Mouse (Mus musculus): ENCODE data around the gene Zic2.

The Zic2 gene

GRCm38 (mm10) chr14:122476822-122477215 is 1.6 kb downstream of the Zic2 start:
- no peak for DNase-seq (ENCODE audit: low spot score in 2 of 2)

- no peak for DNase-seq (ENCODE audit: low spot score in 2 of 2)
Measured at GRCm38 (mm10) chr14:122477261-122477671, 2.0 kb downstream of the Zic2 start.

GRCm38 (mm10) chr14:122477971-122478573 is 2.8 kb downstream of the Zic2 start:
- no peak for DNase-seq (ENCODE audit: low spot score in 2 of 2)

GRCm38 (mm10) chr14:122478574-122479011 is 3.4 kb downstream of the Zic2 start:
- no peak for DNase-seq (ENCODE audit: low spot score in 2 of 2)

GRCm38 (mm10) chr14:122479461-122480109 is 4.3 kb downstream of the Zic2 start:
- DNase-seq (ENCODE audit: low spot score in 2 of 2): no peak

GRCm38 (mm10) chr14:122480355-122480754 is 5.1 kb downstream of the Zic2 start:
- no peak for DNase-seq (ENCODE audit: low spot score in 2 of 2)

GRCm38 (mm10) chr14:122481181-122481580 is 5.9 kb downstream of the Zic2 start:
- no peak for DNase-seq (ENCODE audit: low spot score in 2 of 2)

- no peak for DNase-seq (ENCODE audit: low spot score in 2 of 2)
Measured at GRCm38 (mm10) chr14:122482081-122483023, 7.1 kb downstream of the Zic2 start.

GRCm38 (mm10) chr14:122483024-122483385 is 7.8 kb downstream of the Zic2 start:
- DNase-seq (ENCODE audit: low spot score in 2 of 2): no peak

GRCm38 (mm10) chr14:122483556-122484421 is 8.6 kb downstream of the Zic2 start:
- DNase-seq (ENCODE audit: low spot score in 2 of 2): no peak

GRCm38 (mm10) chr14:122484458-122484843 is 9.2 kb downstream of the Zic2 start:
- no peak for DNase-seq (ENCODE audit: low spot score in 2 of 2)

- no peak for DNase-seq (ENCODE audit: low spot score in 2 of 2)
Measured at GRCm38 (mm10) chr14:122484844-122485551, 9.8 kb downstream of the Zic2 start.

- DNase-seq (ENCODE audit: low spot score in 2 of 2): no peak
Measured at GRCm38 (mm10) chr14:122485635-122486181, 10.5 kb downstream of the Zic2 start.

GRCm38 (mm10) chr14:122486611-122487010 is 11.4 kb downstream of the Zic2 start:
- DNase-seq (ENCODE audit: low spot score in 2 of 2): no peak

GRCm38 (mm10) chr14:122487366-122487765 is 12.1 kb downstream of the Zic2 start:
- no peak for DNase-seq (ENCODE audit: low spot score in 2 of 2)

- DNase-seq (ENCODE audit: low spot score in 2 of 2): no peak
Measured at GRCm38 (mm10) chr14:122489041-122489440, 13.8 kb downstream of the Zic2 start.

- DNase-seq (ENCODE audit: low spot score in 2 of 2): no peak
Measured at GRCm38 (mm10) chr14:122489686-122490414, 14.6 kb downstream of the Zic2 start.

GRCm38 (mm10) chr14:122490441-122491328 is 15.4 kb downstream of the Zic2 start, which contains the start of gene Gm10837:
Gm10837 (plus strand) TSS chr14:122490586.
- no peak for DNase-seq (ENCODE audit: low spot score in 2 of 2)

- DNase-seq (ENCODE audit: low spot score in 2 of 2): no peak
Measured at GRCm38 (mm10) chr14:122491521-122491920, 16.3 kb downstream of the Zic2 start.
